Mouse (Mus musculus) forebrain, embryonic 12.5 days (tissue): ENCODE data around the gene Maats1. TPM values are rescaled to one million over a fixed set of nuclear protein-coding genes. Genes with fewer than 3 reads are reported as not detected.

ENCODE experiments used
- ATAC-seq: fragments of 200-750 bp; cut with Nextera tagmentation; 2 replicates; pipeline ENCODE4 v1.8.0; 2017; ENCODE audit warnings: moderate TSS enrichment; ENCODE audit not compliant: low FRiP score
- H3K27ac ChIP-seq: fragments of 300-500 bp; sonication (generic); 2 replicates; pipeline ENCODE4 v1.5.1; 2016; ENCODE audit warnings: mild to moderate bottlenecking
- H3K27me3 ChIP-seq: fragments of 300-500 bp; sonication (generic); 2 replicates; pipeline ENCODE4 v1.6.1; 2016; ENCODE audit warnings: mild to moderate bottlenecking
- H3K36me3 ChIP-seq: fragments of 300-500 bp; sonication (generic); replicated peaks from 2 replicates; pipeline ENCODE4 v1.6.1; 2016; ENCODE audit warnings: mild to moderate bottlenecking
- H3K4me1 ChIP-seq: fragments of 300-500 bp; sonication (generic); 2 replicates; pipeline ENCODE4 v1.6.1; 2016
- H3K4me2 ChIP-seq: fragments of 300-500 bp; sonication (generic); 2 replicates; pipeline ENCODE4 v1.6.1; 2016; ENCODE audit warnings: mild to moderate bottlenecking, moderate library complexity
- H3K4me3 ChIP-seq: fragments of 300-500 bp; sonication (generic); replicated peaks from 2 replicates; pipeline ENCODE4 v1.5.1; 2016; ENCODE audit warnings: mild to moderate bottlenecking
- H3K9ac ChIP-seq: fragments of 300-500 bp; sonication (generic); 2 replicates; pipeline ENCODE4 v1.6.1; 2016; ENCODE audit warnings: mild to moderate bottlenecking
- H3K9me3 ChIP-seq: fragments of 300-500 bp; sonication (generic); 2 replicates; pipeline ENCODE4 v1.6.1; 2016
- WGBS: fragments of 180-500 bp; shearing (Covaris S2); methylation state at CpG from one replicate; pipeline ENCODE4 v1.1.7; 2016; 5-methylcytosine and 5-hydroxymethylcytosine counted together
- polyA plus RNA-seq: library from polyadenylated mRNA; unstranded; fragments of >200 nt; fragmentation: Nextera tagmentation; extraction: Ambion mirVana; gene quantifications from 2 replicates; pipeline ENCODE4 v1.2.1, GENCODE M21; 2016

Gene Maats1
- polyA plus RNA-seq, 1 experiment from 2014 or later = 0.60 TPM

DNA sequence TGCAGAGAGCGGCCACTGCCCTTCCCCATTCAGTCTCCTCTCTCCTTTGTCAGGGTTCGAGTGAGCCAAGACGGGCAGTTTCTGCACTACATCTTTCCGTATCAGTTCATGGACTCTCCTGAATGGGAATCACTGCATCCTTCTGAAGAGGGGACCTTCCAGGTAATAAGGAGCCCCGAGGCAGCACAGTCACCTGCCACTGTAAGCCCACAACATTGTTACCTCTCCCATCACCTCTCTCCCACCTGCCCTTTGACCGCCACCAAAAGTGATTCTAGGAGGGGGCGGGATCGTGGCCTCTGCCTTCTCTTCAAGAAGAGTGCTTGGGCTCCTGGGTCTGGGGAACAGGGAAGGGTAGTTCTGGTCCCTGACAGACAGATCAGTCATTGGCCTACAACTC lies 27.5 kb upstream of the Maats1 start:
- H3K4me3 ChIP-seq = no peak overlapping the region
- no peaks in the 10 kb centered on the region for H3K9me3 ChIP-seq
- H3K9ac ChIP-seq = no peak overlapping the region
- no peak for ATAC-seq
- H3K4me2 ChIP-seq = no peak overlapping the region
- no peaks in the 10 kb centered on the region; the same call in 1 of the 2 replicates for H3K27me3 ChIP-seq
- no peaks in the 10 kb centered on the region for H3K36me3 ChIP-seq
- 92% methylated on average over 8 of the region's 8 CpGs for WGBS
- H3K4me1 ChIP-seq = no peaks in the 10 kb centered on the region
- no peak overlapping the region for H3K27ac ChIP-seq

DNA sequence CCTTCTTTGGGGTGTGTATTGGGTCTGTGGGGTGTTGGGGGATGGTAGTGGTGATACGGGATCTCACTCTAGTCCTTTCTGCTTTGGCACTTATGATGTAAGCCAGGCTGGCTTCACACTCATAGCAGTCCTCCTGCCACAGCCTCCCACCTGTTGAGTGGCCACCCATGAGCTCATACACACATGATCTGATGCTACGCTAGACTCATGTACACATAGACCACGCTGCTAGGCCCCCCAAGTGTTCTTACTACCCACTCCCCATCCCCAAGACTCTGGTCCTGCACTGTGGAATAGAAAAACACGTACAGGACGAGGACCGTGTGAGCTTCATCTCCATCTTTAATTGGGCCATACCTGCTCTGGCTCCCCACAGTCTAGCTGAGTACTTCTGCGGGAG lies 27.1 kb upstream of the Maats1 start:
- Histone ChIP-seq H3K36me3 (no peaks in the 10 kb centered on the region), H3K27me3 (no peaks in the 10 kb centered on the region; the same call in 1 of the 2 replicates), H3K9me3 (no peaks in the 10 kb centered on the region), H3K4me3 (no peak overlapping the region), H3K4me2 (no peak overlapping the region), H3K4me1 (no peaks in the 10 kb centered on the region), H3K9ac (no peak overlapping the region), H3K27ac (no peak overlapping the region)
- 84% methylated on average over 7 of the region's 7 CpGs for WGBS
- no peak for ATAC-seq

DNA sequence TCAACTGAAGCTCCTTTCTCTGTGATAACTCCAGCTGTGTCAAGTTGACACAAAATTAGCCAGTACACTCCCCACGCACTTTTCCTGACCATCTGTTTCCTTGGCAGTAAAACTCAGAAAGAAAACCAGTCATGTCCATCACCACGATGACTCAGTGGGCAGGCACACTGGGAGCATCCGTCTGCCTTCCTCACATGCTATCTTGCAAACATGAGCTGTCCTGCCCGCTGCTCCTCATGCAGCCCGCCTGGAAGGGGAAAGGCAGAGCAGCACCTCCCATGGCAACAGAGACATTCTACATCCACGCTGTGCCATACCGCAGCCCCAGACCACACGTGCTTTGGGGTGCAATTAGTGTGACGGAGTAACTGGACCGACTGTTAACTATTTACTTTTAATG lies 26.4 kb upstream of the Maats1 start:
- no peaks in the 10 kb centered on the region for H3K9me3 ChIP-seq
- no peaks in the 10 kb centered on the region; the same call in 1 of the 2 replicates for H3K27me3 ChIP-seq
- no peak overlapping the region for H3K4me2 ChIP-seq
- H3K27ac ChIP-seq = no peak overlapping the region
- ATAC-seq = no peak
- H3K36me3 ChIP-seq = no peaks in the 10 kb centered on the region
- 66% methylated on average over 10 of the region's 10 CpGs for WGBS
- no peak overlapping the region for H3K4me3 ChIP-seq
- no peak overlapping the region for H3K9ac ChIP-seq
- no peaks in the 10 kb centered on the region for H3K4me1 ChIP-seq

DNA sequence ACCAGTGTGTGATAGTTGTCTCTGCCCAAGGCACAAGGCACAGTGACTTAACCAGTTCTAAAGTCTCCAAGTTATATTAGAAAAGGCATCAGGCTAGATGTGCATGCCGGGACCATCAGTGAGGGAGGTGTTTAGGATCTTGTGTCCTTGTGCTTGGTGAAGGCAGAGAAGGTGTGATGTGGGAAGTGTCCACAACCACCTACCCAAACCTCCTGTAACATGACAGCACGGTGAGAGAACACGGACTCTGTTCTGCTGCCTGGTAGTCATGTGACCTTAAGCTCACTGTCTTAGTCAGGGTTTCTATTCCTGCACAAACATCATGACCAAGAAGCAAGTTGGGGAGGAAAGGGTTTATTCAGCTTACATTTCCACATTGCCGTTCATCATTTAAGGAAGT lies 24.3 kb upstream of the Maats1 start:
- no peaks in the 10 kb centered on the region for H3K4me1 ChIP-seq
- WGBS = 97% methylated on average over 4 of the region's 4 CpGs
- H3K36me3 ChIP-seq = no peaks in the 10 kb centered on the region
- no peaks in the 10 kb centered on the region; the same call in 1 of the 2 replicates for H3K27me3 ChIP-seq
- H3K4me3 ChIP-seq = no peak overlapping the region
- no peak overlapping the region for H3K27ac ChIP-seq
- H3K9me3 ChIP-seq = no peaks in the 10 kb centered on the region
- no peak overlapping the region for H3K9ac ChIP-seq
- no peak for ATAC-seq
- no peak overlapping the region for H3K4me2 ChIP-seq

DNA sequence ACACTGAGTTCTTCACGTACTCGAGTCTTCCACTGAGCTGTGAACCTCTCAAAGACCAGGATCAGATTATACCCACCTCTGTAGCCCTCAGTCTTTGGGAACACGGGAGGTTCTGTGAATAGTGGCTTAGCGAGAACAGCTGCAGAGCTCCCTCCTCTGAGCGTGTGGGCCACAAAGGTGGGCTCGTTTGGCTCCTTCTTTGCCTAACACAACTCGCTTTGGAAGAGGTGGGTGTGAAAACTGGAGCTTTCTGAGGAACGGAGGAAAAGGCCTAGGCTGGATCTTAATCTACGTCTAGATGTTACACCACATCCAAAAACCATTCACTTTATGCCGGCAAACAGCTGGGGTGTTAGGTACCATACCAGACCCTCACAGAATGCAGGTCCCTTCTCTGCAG lies 23.4 kb upstream of the Maats1 start:
- 80% methylated on average over 10 of the region's 10 CpGs for WGBS
- H3K4me3 ChIP-seq = no peak overlapping the region
- no peak overlapping the region for H3K27ac ChIP-seq
- H3K27me3 ChIP-seq = no peaks in the 10 kb centered on the region; the same call in 1 of the 2 replicates
- H3K36me3 ChIP-seq = no peaks in the 10 kb centered on the region
- H3K9ac ChIP-seq = no peak overlapping the region
- H3K4me1 ChIP-seq = no peaks in the 10 kb centered on the region
- ATAC-seq = no peak
- H3K4me2 ChIP-seq = no peak overlapping the region
- H3K9me3 ChIP-seq = no peaks in the 10 kb centered on the region

DNA sequence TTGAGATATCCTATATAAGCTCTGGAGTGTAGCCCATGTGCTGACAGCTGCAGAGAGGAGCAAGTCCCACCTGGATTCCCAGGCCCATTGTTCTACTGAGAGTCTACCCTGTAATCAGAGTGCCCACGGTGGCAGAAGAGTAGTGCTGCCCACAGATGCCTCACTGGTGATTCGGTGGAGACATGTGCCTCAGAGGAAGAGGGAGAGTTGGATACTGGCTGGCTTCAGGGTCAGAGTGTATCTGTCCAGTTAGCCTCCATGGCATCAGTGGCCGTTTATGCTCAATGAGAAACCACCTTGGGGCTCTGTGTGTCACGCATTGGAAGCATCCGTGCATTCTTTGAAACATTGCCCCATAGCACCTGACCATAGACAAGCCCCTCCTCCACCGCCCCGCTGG lies 21.7 kb upstream of the Maats1 start:
- Histone ChIP-seq H3K27ac (no peak overlapping the region), H3K9ac (no peak overlapping the region), H3K4me2 (no peak overlapping the region), H3K9me3 (no peaks in the 10 kb centered on the region), H3K4me1 (peaks cover 4% of the 10 kb centered on the region; the same call in 1 of the 2 replicates), H3K27me3 (no peaks in the 10 kb centered on the region), H3K36me3 (no peaks in the 10 kb centered on the region), H3K4me3 (no peak overlapping the region)
- 87% methylated on average over 7 of the region's 7 CpGs for WGBS
- no peak for ATAC-seq

DNA sequence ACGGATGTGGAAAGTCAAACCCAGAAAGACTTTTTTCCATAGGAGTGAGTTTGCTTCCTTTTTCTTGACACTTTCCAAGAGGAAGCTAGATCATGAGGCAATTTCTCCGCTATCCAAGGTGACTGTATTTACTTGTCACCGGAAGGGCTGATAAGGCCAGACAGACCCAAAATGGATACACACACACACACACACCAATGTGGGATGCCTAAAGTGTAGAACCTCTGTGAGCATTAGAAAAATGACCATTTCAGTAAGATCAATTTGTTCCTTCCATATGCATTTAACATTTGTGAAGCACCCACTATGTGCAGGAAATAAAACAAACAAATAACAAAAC lies 21.3 kb upstream of the Maats1 start:
- no peak for ATAC-seq
- H3K36me3 ChIP-seq = no peaks in the 10 kb centered on the region
- H3K4me3 ChIP-seq = no peak overlapping the region
- no peak overlapping the region for H3K9ac ChIP-seq
- no peaks in the 10 kb centered on the region for H3K27me3 ChIP-seq
- 90% methylated on average over 3 of the region's 3 CpGs for WGBS
- no peaks in the 10 kb centered on the region for H3K9me3 ChIP-seq
- no peak overlapping the region for H3K27ac ChIP-seq
- no peak overlapping the region for H3K4me2 ChIP-seq
- peaks cover 4% of the 10 kb centered on the region; the same call in 1 of the 2 replicates for H3K4me1 ChIP-seq

GRCm38 (mm10) chr16:38362493-38363255 lies 20.7 kb upstream of the Maats1 start:
- 83% methylated on average over 20 of the region's 20 CpGs for WGBS
- 0 out of 2 replicates have a peak, but pooled peaks cover 3% of the 10 kb centered on the region for H3K36me3 ChIP-seq
- H3K4me3 ChIP-seq = no peak overlapping the region
- no peak overlapping the region for H3K9ac ChIP-seq
- no peak overlapping the region for H3K4me2 ChIP-seq
- H3K9me3 ChIP-seq = no peaks in the 10 kb centered on the region
- H3K27me3 ChIP-seq = no peaks in the 10 kb centered on the region
- no peak overlapping the region for H3K27ac ChIP-seq
- peaks cover 4% of the 10 kb centered on the region; the same call in 1 of the 2 replicates for H3K4me1 ChIP-seq
- no peak for ATAC-seq

GRCm38 (mm10) chr16:38361933-38362332 lies 20.0 kb upstream of the Maats1 start, which contains the start of gene Popdc2:
Gene Popdc2 (plus strand): TSS chr16:38362209.
- H3K4me2 ChIP-seq = no peak within 1 kb of the TSS
- no peak within 1 kb of the TSS for H3K9ac ChIP-seq
- no peak for ATAC-seq
- H3K27me3 ChIP-seq = no peaks in the 10 kb centered on the region
- no peak within 1 kb of the TSS for H3K4me3 ChIP-seq
- peaks cover 4% of the 10 kb centered on the region; the same call in 1 of the 2 replicates for H3K4me1 ChIP-seq
- H3K27ac ChIP-seq = no peak within 1 kb of the TSS
- 78% methylated on average over 10 of the region's 10 CpGs for WGBS
- H3K36me3 ChIP-seq = 0 out of 2 replicates have a peak, but pooled peaks cover 3% of the 10 kb centered on the region
- no peaks in the 10 kb centered on the region for H3K9me3 ChIP-seq

DNA sequence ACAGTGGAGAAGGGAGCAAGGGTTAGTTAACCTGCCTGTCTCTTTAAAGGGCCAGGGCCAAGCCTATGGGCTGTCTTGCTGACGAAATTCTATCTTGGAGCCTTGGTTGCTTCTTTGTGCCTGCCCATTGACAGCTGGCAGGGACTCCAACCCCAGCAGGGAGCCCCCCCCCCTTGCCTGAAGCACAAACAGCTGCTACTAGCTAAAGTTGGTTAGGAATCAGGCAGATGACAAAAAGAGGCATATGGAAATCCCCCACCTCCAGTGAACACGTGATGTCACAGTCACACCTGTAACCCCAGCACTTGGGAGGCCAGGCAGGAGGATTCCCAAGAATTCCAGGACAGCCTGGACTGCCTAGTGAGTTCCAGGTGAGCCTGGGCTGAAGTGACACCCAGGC lies 18.4 kb upstream of the Maats1 start:
- no peaks in the 10 kb centered on the region for H3K27me3 ChIP-seq
- no peak overlapping the region for H3K4me2 ChIP-seq
- no peak overlapping the region for H3K4me3 ChIP-seq
- peaks cover 4% of the 10 kb centered on the region; the same call in 1 of the 2 replicates for H3K4me1 ChIP-seq
- ATAC-seq = no peak
- H3K9ac ChIP-seq = no peak overlapping the region
- H3K9me3 ChIP-seq = no peaks in the 10 kb centered on the region
- H3K27ac ChIP-seq = no peak overlapping the region
- H3K36me3 ChIP-seq = 0 out of 2 replicates have a peak, but pooled peaks cover 7% of the 10 kb centered on the region
- WGBS = 33% methylated on average over 2 of the region's 2 CpGs

GRCm38 (mm10) chr16:38359857-38360256 lies 17.9 kb upstream of the Maats1 start:
- Histone ChIP-seq H3K4me1 (peaks cover 4% of the 10 kb centered on the region; the same call in 1 of the 2 replicates), H3K27me3 (no peaks in the 10 kb centered on the region), H3K4me2 (no peak overlapping the region), H3K4me3 (no peak overlapping the region), H3K9ac (no peak overlapping the region), H3K36me3 (0 out of 2 replicates have a peak, but pooled peaks cover 7% of the 10 kb centered on the region), H3K9me3 (no peaks in the 10 kb centered on the region), H3K27ac (no peak overlapping the region)
- ATAC-seq = no peak
- WGBS = 81% methylated on average over 3 of the region's 3 CpGs

DNA sequence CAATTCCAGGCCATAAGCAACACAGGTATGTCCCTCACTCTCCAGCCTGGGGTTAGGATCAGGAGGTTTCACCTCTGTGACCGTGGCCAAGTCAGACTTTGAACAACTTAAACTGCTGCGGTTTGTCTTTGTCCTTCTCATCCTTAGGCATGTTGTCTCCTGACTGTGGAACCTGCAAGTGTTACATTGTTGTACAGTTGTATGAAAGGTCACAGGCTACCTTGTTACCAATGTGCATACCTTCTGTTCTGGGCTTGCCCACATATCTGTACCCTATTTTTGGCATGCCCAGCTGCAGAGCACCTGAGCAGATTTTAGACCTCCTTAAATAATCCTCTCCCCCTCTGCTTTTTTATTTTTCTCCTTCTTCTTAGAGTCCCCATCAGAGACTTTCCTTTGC lies 17.3 kb upstream of the Maats1 start:
- H3K4me1 ChIP-seq = peaks cover 4% of the 10 kb centered on the region; the same call in 1 of the 2 replicates
- H3K27ac ChIP-seq = no peak overlapping the region
- no peaks in the 10 kb centered on the region for H3K9me3 ChIP-seq
- 0 out of 2 replicates have a peak, but pooled peaks cover 7% of the 10 kb centered on the region for H3K36me3 ChIP-seq
- ATAC-seq = no peak
- no peak overlapping the region for H3K4me3 ChIP-seq
- no peak overlapping the region for H3K9ac ChIP-seq
- no peaks in the 10 kb centered on the region for H3K27me3 ChIP-seq
- H3K4me2 ChIP-seq = no peak overlapping the region
- WGBS = 94% methylated on average over 2 of the region's 2 CpGs
